Mouse (Mus musculus): ENCODE measurements around the gene Gramd2. TPM values are rescaled to one million over a fixed set of nuclear protein-coding genes. Genes with fewer than 3 reads are reported as not detected.

The Gramd2 gene
- polyA plus RNA-seq, 1 experiment from 2014 or later, result 4.4 TPM

DNA sequence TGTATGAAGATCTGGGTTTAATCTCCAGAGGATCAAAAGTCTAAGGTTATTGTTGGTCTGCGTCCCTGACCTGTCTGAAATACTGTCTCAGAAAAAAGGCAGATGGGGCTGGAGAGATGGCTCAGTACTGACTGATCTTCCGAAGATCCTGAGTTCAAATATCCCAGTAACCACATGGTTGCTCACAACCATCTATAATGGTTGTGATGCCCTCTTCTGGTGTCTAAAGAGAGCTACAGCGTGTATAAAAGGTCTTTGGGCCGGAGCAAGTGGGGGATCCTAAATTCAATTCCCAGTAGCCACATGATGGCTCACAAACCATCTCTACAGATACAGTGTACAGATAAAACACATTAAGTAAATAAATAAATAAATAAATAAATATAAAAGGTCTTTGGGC is 10.8 kb upstream of the Gramd2 start:
- WGBS, result 82% methylated on average over 4 of the region's 4 CpGs
- no peaks in the 10 kb centered on the region for H3K9me3 ChIP-seq
- no peaks in the 10 kb centered on the region for H3K4me1 ChIP-seq
- H3K4me3 ChIP-seq, result no peak overlapping the region
- H3K27ac ChIP-seq, result no peak overlapping the region
- H3K27me3 ChIP-seq, result no peaks in the 10 kb centered on the region
- H3K4me2 ChIP-seq, result no peak overlapping the region
- H3K36me3 ChIP-seq, result peaks cover 97% of the 10 kb centered on the region
- no peak overlapping the region for H3K9ac ChIP-seq
- ATAC-seq (ENCODE audit: insufficient number of reproducible peaks, low FRiP score, low TSS enrichment, low read depth), result no peak

DNA sequence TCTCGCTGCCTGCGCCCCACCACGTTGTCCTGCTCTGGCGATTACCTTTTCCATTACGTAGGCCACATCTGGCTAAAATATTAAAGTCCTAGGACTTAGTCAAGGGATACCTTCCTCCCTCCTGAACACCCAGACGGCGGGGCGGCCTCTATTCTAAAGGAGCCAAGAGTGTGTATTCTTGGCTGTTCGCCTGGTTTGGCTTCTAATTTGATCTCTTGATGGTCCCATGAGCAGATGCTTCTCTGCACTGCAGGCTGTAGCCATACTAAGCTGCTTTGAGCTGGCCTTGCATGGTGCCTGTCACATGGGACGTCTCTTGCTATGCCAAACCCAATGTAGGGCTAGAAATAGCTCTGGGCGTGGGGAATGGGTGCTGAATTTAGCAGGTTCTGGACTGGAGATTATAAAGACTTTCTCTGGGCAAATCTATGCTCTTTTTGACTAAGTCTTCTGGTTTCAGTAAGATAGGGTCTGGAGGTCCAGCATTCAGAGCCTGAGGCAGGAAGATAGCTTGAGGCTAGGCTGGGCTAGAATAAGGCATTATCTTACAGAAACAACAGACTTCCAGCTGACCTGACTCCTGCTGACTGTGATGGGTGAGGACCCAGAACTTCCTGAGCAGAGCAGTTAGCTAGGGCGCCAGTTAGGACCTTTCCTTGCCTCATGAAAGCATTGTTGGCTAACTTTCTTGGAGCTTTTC is 7.6 kb upstream of the Gramd2 start:
- no peak overlapping the region for H3K4me3 ChIP-seq
- no peak overlapping the region for H3K4me2 ChIP-seq
- WGBS, result 80% methylated on average over 12 of the region's 12 CpGs
- H3K9ac ChIP-seq, result no peak overlapping the region
- H3K4me1 ChIP-seq, result no peaks in the 10 kb centered on the region
- no peaks in the 10 kb centered on the region for H3K9me3 ChIP-seq
- no peak for ATAC-seq (ENCODE audit: insufficient number of reproducible peaks, low FRiP score, low TSS enrichment, low read depth)
- H3K36me3 ChIP-seq, result peaks cover 96% of the 10 kb centered on the region
- no peak overlapping the region; the same call in 1 of the 2 replicates for H3K27ac ChIP-seq
- H3K27me3 ChIP-seq, result no peaks in the 10 kb centered on the region

- Histone ChIP-seq H3K36me3 (peaks cover 95% of the 10 kb centered on the region), H3K27ac (no peak overlapping the region), H3K9me3 (no peaks in the 10 kb centered on the region), H3K4me2 (no peak overlapping the region), H3K27me3 (no peaks in the 10 kb centered on the region), H3K4me1 (no peaks in the 10 kb centered on the region), H3K9ac (no peak overlapping the region), H3K4me3 (no peak overlapping the region)
- ATAC-seq (ENCODE audit: insufficient number of reproducible peaks, low FRiP score, low TSS enrichment, low read depth), result no peak
- WGBS, result 43% methylated on average over 2 of the region's 2 CpGs
These were observed 6.5 kb upstream of the Gramd2 start for GRCm38 (mm10) chr9:59673427-59673826.

DNA sequence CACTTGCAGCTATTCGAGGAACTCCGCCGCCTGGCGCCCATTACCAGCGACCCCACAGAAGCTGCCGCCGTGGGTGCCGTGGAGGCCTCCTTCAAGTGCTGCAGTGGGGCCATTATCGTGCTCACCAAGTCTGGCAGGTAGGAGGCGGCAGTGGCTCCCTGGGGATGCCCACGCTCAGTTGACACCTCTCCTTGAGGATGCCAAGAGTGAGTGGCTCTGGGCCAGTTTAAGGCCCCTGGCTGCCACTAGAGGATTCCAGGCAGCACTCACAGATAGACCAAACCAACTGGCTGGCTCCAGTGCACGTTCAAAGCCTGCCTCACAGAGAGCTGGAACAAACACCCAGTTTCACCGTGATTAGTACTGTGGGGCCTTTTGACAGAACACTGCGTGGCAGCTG is 4.3 kb upstream of the Gramd2 start:
- H3K36me3 ChIP-seq, result peaks cover 84% of the 10 kb centered on the region
- WGBS, result 88% methylated on average over 14 of the region's 14 CpGs

DNA sequence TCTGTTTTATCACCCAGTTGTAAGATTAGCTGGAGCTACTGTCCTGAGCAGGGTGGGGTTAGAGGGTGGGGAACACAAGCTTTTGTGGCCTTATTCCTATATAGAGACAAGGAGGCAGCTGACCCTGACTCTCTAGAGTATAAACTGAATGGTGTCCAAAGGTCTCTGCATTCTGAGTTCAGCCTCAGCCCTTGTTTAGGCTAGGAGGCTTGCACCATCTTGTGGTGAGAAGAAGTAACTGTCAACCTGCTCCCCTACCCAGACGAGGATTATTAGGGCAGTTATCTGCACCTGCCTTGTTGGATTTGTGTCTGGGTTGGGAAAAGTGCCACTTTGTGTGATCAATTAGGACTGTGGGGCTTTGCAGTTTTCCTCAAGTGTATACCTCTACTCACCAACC is 1.6 kb upstream of the Gramd2 start:
- H3K9me3 ChIP-seq, result no peaks in the 10 kb centered on the region
- H3K9ac ChIP-seq, result no peak overlapping the region
- H3K4me3 ChIP-seq, result no peak overlapping the region
- no peak for ATAC-seq (ENCODE audit: insufficient number of reproducible peaks, low FRiP score, low TSS enrichment, low read depth)
- H3K27me3 ChIP-seq, result peaks cover 13% of the 10 kb centered on the region
- H3K4me2 ChIP-seq, result no peak overlapping the region
- WGBS, result 7% methylated on average over 1 of the region's 1 CpGs
- peaks cover 12% of the 10 kb centered on the region for H3K4me1 ChIP-seq
- H3K27ac ChIP-seq, result no peak overlapping the region
- H3K36me3 ChIP-seq, result peaks cover 57% of the 10 kb centered on the region

More for the DNA sequence above, 4.3 kb upstream of the Gramd2 start:
- Histone ChIP-seq H3K27me3 (no peaks in the 10 kb centered on the region), H3K9me3 (no peaks in the 10 kb centered on the region), H3K4me3 (no peak overlapping the region), H3K9ac (no peak overlapping the region), H3K27ac (no peak overlapping the region), H3K4me2 (no peak overlapping the region), H3K4me1 (peaks cover 12% of the 10 kb centered on the region)
- ATAC-seq (ENCODE audit: insufficient number of reproducible peaks, low FRiP score, low TSS enrichment, low read depth), result no peak

- H3K4me1 ChIP-seq, result peaks cover 12% of the 10 kb centered on the region
- ATAC-seq (ENCODE audit: insufficient number of reproducible peaks, low FRiP score, low TSS enrichment, low read depth), result no peak
These were observed 561 bp downstream of the Gramd2 start for GRCm38 (mm10) chr9:59680534-59680875.

GRCm38 (mm10) chr9:59684020-59684419 is 4.1 kb downstream of the Gramd2 start:
- peaks cover 12% of the 10 kb centered on the region for H3K4me1 ChIP-seq
- ATAC-seq (ENCODE audit: insufficient number of reproducible peaks, low FRiP score, low TSS enrichment, low read depth), result no peak
- no peaks in the 10 kb centered on the region for H3K9me3 ChIP-seq
- H3K4me3 ChIP-seq, result no peak overlapping the region
- H3K27ac ChIP-seq, result no peak overlapping the region
- no peak overlapping the region for H3K9ac ChIP-seq
- H3K4me2 ChIP-seq, result no peak overlapping the region
- peaks cover 13% of the 10 kb centered on the region for H3K27me3 ChIP-seq
- peaks cover 5% of the 10 kb centered on the region for H3K36me3 ChIP-seq
- 67% methylated on average over 2 of the region's 2 CpGs for WGBS

More at GRCm38 (mm10) chr9:59680534-59680875, 561 bp downstream of the Gramd2 start:
- WGBS, result 15% methylated on average over 16 of the region's 16 CpGs
- Histone ChIP-seq H3K4me3 (peak overlapping the region; percentile 53), H3K9me3 (no peaks in the 10 kb centered on the region), H3K36me3 (peaks cover 36% of the 10 kb centered on the region), H3K4me2 (peak overlapping the region; percentile 95), H3K27me3 (peaks cover 13% of the 10 kb centered on the region), H3K27ac (peak overlapping the region; percentile 73), H3K9ac (peak overlapping the region; percentile 40; the same call in 1 of the 2 replicates)

- 26% methylated on average over 6 of the region's 6 CpGs for WGBS
- Histone ChIP-seq H3K36me3 (no peaks in the 10 kb centered on the region), H3K9me3 (no peaks in the 10 kb centered on the region), H3K4me2 (no peak overlapping the region), H3K4me3 (no peak overlapping the region), H3K27ac (no peak overlapping the region), H3K9ac (no peak overlapping the region), H3K4me1 (peaks cover 12% of the 10 kb centered on the region), H3K27me3 (no peaks in the 10 kb centered on the region)
- no peak for ATAC-seq (ENCODE audit: insufficient number of reproducible peaks, low FRiP score, low TSS enrichment, low read depth)
These were observed 7.6 kb downstream of the Gramd2 start for GRCm38 (mm10) chr9:59687416-59688046.

GRCm38 (mm10) chr9:59691635-59692094 is 11.7 kb downstream of the Gramd2 start:
- peak overlapping the region; percentile 34 for H3K4me3 ChIP-seq
- H3K27me3 ChIP-seq, result no peaks in the 10 kb centered on the region
- H3K4me1 ChIP-seq, result peaks cover 23% of the 10 kb centered on the region
- peak overlapping the region; percentile 88 for H3K27ac ChIP-seq
- peak overlapping the region; percentile 65 for H3K4me2 ChIP-seq
- H3K36me3 ChIP-seq, result no peaks in the 10 kb centered on the region
- WGBS, result 4% methylated on average over 23 of the region's 23 CpGs
- no peak overlapping the region for H3K9ac ChIP-seq
- peak; percentile 85 for ATAC-seq (ENCODE audit: insufficient number of reproducible peaks, low FRiP score, low TSS enrichment, low read depth)
- no peaks in the 10 kb centered on the region for H3K9me3 ChIP-seq

DNA sequence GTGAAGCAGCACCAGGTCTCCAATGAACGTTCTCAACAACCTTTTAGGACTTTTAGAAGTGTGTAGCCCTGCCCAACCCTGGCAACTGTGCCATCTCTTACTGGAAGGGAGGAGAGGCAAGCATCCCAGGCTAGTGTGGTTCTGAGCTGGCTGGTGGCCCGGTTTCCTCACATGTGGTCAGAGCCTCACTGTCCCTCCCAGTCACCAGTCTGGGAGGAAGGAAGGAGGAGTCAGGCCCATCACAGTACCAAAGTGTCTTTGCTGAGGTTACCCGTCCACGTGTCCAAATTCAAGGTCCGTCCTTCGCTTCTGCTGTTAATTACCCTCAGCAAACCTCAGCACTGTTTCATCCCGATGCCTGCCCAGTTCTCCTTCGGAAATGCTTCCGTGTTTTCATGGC is 12.2 kb downstream of the Gramd2 start:
- H3K27ac ChIP-seq, result peak overlapping the region; percentile 88
- no peak overlapping the region for H3K9ac ChIP-seq
- H3K4me3 ChIP-seq, result peak overlapping the region; percentile 34
- WGBS, result 18% methylated on average over 9 of the region's 9 CpGs
- H3K36me3 ChIP-seq, result no peaks in the 10 kb centered on the region
- H3K4me2 ChIP-seq, result peak overlapping the region; percentile 65
- H3K4me1 ChIP-seq, result peaks cover 23% of the 10 kb centered on the region
- no peaks in the 10 kb centered on the region for H3K9me3 ChIP-seq
- no peaks in the 10 kb centered on the region for H3K27me3 ChIP-seq
- ATAC-seq (ENCODE audit: insufficient number of reproducible peaks, low FRiP score, low TSS enrichment, low read depth), result peak; percentile 62; the same call in 1 of the 2 replicates

GRCm38 (mm10) chr9:59694571-59695450 is 14.9 kb downstream of the Gramd2 start:
- Histone ChIP-seq H3K9me3 (no peaks in the 10 kb centered on the region), H3K36me3 (no peaks in the 10 kb centered on the region), H3K27ac (peak overlapping the region; percentile 67), H3K4me3 (no peak overlapping the region), H3K9ac (no peak overlapping the region), H3K27me3 (no peaks in the 10 kb centered on the region), H3K4me1 (peaks cover 23% of the 10 kb centered on the region), H3K4me2 (no peak overlapping the region)
- no peak for ATAC-seq (ENCODE audit: insufficient number of reproducible peaks, low FRiP score, low TSS enrichment, low read depth)
- WGBS, result 30% methylated on average over 16 of the region's 16 CpGs

DNA sequence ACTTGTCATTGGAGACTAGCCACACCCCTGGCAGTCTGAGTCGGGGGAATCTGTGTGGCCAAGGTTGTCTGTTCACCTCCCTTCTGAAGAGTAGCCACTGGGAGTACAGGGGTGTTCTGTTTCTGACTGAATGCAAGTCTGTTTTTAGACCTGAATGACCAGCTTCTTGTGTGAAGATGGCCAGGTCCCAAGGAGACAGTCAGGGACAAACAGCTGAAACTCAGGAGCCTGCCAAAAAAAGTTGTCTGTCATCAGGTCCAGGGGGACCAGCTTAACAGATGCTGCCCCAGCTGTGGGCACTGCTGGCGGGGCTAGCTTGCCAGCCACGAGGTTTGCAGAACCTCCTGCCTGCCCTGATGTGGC is 15.5 kb downstream of the Gramd2 start:
- ATAC-seq (ENCODE audit: insufficient number of reproducible peaks, low FRiP score, low TSS enrichment, low read depth), result no peak
- 25% methylated on average over 3 of the region's 3 CpGs for WGBS

More for the DNA sequence above, 15.5 kb downstream of the Gramd2 start:
- H3K4me1 ChIP-seq, result peaks cover 23% of the 10 kb centered on the region
- H3K4me3 ChIP-seq, result no peak overlapping the region
- peak overlapping the region; percentile 67; the same call in 1 of the 2 replicates for H3K27ac ChIP-seq
- H3K9ac ChIP-seq, result no peak overlapping the region
- H3K27me3 ChIP-seq, result no peaks in the 10 kb centered on the region
- no peaks in the 10 kb centered on the region for H3K36me3 ChIP-seq
- no peak overlapping the region for H3K4me2 ChIP-seq
- no peaks in the 10 kb centered on the region for H3K9me3 ChIP-seq

Measured in limb, embryonic 15.5 days (tissue).